Mouse (Mus musculus) frontal cortex, postnatal 36 days (tissue): ENCODE results near the gene Glrp1.

ENCODE experiments used
- DNase-seq, 2 experiments: peaks; one replicate each; pipeline ENCODE4 v3.0.0; 2022; ENCODE audit warnings: low spot score in 2 of 2

The Glrp1 gene

DNA sequence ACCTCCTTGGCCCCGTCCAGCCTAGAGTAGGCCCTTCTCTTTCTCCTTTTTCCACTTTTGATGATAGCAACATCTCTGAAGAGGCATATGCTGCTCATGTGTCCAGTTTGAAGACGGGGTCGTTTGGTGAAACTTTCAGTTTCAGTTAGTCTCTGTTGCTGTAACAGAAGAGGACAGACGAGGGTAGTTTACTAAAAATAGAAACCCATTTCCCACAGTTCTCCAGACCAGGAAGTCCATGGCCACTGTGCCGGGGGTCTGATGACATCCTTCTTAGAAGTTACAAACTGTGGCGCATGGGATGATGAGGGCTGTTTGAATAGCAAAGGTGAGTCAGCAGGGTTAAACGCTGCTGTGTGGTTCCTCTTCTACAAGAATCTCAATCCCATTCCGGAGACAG, at the start of gene Glrp1:
Gene Glrp1 (minus strand): TSS at position 278 of the 400 bp plus-strand sequence.
- DNase-seq = no peak

DNA sequence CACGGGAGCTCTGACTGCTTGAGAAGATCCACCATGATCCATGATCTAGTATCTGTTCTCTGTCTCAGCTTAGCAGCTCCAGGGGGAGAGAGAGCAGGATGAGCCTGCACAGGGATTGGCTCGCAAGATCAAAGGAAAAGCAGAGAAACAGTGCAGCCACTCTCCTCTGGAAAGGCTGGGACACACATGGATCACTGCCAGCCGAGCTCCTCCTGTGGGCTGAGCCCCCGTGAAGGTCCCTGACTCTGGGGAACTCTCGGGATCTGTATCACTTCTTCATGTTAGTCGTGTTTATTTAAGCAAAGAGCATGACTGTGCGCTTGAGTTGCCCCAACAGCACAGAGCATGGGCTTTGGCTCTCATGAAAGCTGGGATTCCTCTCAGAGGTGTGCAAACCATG, 49.4 kb upstream of the Glrp1 start:
- DNase-seq = no peak

DNA sequence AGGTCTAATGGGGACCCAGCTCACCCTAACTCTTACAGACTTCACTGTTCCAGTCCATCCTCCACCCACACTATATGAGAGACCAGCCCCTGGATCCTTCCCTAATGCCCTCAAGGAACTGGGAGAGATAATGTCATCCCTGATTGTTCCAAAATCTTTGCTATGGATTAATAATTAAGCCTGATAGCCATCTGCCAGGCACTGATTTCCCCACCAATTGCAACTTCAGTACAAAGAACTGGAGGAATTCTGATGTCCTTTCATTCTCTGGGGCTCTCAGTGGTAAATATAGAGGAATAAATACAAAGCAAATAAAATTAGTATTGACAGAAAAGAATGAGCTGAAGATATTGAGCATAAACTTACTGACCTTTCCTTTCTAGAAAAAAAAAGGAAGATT, 48.9 kb upstream of the Glrp1 start:
- DNase-seq = no peak

DNA sequence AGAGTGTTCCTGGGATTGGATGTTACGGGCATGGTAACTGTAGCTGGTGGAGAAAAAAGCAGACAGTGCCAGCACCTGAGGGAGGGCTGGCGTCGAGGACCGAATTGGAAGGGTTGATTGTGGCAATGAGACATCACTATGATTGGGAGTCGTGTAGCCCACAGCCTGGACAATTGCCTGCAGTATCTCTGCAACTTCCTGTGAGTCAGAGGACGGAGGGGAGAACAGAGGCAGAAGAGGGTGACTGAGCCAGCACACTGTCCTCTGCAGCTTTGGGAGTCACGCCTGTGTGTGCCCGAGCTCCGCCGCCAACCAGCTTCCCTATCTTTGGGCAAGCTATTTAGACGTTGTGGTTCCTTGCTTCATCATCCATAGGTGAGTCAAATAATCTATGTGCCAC, 46.5 kb upstream of the Glrp1 start:
- no peak for DNase-seq

DNA sequence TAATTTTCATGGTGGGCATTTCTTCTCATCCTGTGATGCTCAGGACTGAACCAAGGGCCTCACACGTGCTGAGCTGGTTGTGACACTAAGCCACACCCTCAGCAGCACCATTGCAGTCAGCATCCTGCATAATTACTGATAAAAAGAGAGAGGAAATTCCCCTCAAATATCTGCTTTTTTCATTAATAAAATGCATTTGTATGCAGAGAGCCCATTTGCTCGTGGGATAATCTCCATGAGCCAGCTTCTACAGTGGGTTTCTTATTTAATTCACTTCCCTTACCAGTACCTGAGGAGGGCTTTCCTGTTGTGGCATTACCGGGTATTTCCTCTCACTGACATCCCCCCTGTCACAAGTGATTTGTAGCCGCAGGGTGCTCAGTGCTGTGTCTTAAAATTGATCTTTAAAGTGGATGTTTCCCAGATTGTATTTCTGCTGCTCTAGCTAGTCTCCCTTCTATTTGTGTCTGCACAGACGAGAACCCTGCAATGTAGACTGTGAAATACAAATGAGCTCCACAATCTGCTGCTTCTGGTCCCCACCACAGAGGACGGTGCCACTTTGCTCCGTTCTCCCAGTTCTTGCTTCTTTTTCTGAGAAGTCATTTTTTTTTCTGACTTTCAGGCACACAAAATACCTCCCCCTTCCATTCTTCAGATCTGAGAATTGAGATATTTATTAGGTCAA, 43.8 kb upstream of the Glrp1 start:
- peak in 1 of 2 experiments; percentile 25 for DNase-seq

DNA sequence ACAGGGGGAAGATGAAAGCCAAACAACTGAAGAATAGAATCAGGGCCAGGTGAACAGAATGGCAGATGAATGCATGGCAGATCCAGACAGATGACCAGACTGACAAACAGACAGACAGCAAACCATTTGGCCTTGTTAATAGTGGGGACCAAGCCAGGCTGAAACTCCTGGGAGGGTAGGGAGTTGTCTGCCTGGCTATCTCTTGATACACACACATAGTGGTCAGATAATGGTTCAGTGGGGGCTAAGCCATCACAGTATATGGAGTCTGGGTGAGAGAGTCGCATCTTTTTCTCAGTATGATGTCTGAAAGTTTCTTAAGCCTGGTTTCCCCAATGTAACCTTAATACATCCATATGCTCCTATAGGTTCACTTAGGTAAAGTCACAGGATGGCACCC, 39.4 kb upstream of the Glrp1 start:
- no peak for DNase-seq

DNA sequence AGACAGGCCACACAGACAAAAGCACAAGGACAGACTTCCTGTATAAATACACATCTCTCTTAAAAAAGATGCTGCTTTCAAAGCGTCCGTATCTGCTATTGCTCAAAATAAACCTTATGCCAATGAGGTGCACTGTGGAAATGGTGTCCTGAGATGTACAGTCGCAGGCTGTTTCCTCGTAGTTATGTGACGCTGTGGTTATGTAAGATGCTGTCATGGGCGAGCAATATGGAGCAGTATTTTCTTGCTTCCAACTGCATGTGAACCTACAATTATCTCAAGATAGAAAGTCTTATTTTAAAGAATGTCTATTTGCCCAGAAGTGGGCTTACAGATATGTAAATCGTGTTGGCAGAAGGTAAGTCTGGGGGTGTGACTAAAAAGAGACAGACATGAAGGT, 37.3 kb upstream of the Glrp1 start:
- peak in 1 of 2 experiments; percentile 33 for DNase-seq

DNA sequence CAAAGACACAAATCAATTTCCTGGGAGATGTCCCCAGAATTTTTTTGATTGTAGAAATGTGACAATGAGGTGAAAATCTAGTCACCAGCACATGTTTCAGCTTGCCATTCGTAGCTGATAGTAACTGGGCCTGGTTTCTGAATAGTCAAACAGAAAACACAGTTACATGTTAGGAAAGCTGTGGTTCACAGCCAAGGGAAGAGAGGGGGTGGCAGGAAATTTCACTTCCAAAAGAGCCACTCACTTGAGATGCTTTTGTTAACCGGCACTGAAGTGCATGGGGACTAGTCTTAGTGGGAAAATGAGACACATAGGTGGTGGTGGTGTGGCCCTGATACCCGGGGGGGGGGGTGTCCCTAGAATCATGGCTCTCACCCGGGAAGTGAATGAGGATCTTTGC, 33.7 kb upstream of the Glrp1 start:
- peak in 1 of 2 experiments; percentile 32 for DNase-seq

DNA sequence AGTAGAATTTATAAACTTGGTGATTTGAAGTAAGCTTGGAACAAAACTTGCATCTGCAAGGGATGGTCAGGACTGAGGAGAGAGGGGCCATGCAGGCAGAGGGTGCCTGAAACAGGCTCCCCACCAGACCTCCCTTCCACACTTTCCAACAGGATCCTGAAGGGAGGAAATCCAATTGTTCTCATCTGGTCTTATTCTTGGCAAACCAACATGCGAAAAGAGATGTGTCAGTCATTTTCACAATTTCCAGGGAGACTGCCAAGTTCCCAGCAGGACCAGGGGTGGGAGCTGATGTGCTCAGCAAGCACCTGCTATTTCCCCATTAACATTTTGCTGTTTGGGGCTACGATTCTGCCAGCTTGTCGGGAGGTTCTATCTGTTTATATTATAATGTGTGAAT, 30.0 kb upstream of the Glrp1 start:
- peak in 1 of 2 experiments; percentile 22 for DNase-seq

DNA sequence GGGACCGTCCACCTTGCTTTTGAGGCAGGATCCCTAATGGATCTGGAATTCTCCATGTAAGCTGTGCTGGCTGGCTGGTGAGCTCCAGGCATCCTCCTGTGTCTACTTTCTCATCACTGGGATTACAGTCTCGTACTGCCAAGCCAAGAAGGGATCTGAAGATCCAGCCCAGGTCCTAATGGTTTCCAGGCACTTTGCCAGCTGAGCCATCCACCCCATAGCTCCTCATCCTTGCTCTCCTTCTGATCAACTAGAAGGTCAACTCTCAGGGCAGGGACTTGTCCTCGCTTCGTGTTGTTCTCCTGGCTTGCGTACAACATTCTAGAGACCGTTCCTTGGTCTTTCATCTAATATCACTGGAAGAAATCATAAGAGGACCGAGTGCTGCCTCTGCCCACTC, 29.4 kb upstream of the Glrp1 start:
- DNase-seq = no peak

DNA sequence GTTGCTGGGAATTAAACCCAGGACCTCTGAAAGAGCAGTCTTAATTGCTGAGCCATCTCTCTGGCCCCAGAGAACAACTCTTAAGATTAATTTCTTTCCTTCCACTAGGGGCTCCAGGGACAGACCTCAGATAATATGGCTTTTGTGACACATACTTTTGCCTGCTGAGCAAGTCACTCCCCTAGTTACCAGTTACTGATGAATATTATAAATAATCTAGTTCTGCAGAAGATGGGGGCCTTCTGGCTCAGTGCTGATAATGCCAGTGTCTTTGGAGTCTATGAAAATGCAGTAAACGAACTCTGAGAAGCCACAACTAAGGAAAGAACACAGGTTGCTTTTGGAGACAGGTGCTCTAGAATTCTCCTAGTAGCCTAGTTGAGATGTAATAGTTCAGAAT, 26.4 kb upstream of the Glrp1 start:
- no peak for DNase-seq

DNA sequence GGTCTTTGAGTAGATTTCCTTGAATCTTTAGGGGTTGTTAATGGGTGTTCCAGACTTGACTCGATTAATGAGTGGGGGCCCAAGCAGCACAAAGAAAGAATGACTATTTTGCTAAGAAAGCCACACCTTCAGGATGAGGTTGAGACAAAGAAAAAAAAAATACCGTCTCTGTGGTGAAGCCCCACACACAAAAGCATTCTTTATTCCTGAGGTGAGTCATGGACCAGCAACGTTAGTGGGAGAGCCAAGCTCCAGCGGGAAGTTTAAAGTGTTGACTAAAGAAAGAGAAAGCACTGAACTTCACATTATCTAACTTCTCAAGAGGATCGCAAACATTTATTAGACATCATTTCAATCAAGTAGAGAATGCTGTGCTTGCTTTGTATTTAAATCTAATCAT, 24.2 kb upstream of the Glrp1 start:
- DNase-seq = no peak

DNA sequence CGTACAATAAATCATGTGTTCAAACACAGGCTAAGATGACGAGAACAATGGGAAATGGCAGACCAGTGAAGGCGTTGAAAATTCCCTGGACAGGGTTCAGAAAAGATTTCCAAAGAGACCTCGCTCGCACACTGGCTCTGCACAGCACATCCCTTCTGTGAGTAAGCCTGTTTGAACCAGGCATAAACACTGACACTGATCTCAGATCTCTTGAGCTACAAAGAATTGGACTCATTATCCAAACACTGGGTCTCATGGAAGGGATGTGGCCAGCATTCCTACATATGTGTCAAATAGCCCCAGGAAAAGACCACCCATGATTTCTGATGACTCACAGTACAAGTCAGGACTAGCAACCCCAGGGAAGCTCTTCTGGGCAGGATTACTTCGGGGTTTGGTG, 16.3 kb upstream of the Glrp1 start:
- DNase-seq = no peak

DNA sequence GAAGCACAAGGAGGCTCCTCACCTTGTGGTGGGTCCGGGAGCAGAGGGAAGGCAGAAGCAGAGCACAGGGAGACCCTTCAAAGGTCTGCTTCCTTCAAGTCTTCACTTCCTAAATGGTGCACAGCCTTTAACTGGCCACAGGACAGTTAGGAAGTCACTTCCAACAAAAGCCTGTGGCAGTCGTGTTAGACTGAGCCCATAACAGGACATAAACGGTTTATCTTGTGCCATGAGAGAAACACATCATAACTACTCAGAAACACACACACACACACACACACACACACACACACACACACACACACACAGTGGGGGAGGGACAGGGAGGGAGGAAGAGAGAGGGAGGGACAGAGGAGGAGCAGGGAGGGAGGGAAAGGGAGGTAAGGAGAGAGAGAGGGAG, 15.8 kb upstream of the Glrp1 start:
- no peak for DNase-seq

DNA sequence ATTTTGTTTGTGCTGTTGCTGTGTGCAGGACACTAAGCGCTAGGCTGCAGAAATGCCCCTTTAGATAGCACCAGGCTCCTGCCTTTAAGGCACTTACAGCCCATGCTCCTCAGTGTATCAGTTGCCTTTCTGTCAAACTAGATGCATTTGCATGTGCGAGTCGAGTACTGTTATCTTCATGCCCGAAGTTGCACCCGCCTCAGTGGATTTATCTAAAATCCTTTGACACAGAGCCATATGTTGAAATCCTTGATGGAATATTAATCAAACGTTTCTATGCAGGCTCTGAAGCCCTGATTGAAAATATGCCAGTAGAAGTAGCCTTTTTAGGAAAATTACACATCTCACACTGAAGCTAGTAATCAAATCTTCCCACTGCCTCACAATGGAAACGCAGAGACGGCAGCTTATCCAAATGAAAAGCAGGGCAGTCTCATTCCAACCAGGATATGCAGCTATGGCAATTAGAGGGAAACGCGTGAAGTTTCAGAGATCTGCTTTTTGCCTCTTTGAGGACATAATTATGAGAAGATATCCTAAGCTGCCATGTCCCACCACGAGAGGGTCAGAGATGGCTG, 11.4 kb upstream of the Glrp1 start:
- peak in 1 of 2 experiments; percentile 13 for DNase-seq

DNA sequence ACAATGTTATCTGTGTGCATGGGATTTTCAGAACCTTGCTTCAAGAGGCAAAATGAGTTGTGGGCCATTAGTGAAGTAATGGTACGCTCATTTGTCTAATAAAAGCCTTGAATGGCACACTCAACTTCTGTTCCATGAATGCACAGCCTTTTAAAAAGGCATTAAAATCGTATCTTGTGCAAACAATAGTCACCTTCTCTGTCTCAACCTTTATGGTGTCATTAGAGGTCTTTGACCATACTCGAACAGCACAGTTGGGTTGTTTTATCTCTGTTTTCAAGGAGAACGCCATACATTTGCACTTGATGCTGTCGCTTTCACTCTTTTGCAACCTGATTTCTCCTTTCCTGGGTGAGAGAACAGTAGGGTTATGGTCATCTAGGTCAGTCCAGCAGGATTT, 3.7 kb upstream of the Glrp1 start:
- no peak for DNase-seq

DNA sequence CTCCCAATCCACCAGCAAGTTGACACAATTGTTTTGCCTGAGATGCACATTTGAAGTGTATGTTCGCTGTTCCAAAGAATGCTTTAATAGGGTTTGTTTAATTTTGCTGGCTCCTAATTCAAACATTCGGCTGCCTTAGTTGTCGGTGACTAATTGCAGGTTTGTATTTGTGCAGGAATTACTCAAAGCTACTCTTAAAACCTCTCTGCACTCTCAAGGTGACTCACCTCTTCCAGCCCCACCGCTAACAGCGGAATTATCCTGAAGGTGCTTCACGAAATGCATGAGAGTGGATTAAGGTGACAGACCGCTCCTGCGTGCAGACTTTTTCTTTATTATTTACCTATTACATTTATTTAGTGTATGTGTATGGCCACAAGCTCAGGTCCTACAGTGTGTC, 2.0 kb downstream of the Glrp1 start:
- DNase-seq = no peak

DNA sequence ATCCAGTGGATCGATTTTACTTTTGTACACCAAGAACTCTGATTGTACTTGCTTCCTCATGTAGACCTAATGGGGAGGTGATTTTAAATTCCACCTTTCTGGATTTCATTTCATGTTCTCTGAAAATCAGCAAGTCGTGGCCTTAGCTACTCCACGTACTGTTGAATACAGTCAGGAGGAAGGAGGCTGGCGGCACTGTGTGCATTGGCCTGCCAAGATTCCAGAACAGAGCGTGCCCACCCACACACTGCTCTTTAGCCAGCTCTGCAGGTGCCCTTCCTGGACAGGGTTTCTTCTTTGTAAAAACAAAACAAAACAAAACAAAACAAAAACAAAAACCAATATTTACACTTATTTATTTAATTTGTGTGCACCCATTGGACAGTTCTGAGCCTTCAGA, 2.7 kb downstream of the Glrp1 start:
- no peak for DNase-seq

DNA sequence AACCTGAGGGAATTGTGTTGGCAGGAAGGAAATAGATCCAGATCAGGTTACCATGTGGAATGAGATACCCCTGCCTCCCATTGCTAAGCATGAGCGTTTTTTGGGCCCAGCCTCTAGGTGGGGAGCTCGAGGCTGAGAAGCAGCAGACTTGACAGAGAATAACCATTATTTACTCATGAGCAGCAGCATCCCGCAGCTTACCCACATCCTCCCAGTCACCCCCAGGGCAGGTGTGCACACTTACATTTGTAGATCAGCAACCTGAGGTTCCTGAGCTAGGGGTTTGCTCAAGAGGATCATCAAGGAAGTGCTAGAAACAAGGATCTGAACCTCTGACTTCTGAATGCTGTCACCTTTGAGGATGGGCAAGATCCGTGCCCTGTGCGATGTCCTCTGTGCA, 3.5 kb downstream of the Glrp1 start:
- DNase-seq = no peak

DNA sequence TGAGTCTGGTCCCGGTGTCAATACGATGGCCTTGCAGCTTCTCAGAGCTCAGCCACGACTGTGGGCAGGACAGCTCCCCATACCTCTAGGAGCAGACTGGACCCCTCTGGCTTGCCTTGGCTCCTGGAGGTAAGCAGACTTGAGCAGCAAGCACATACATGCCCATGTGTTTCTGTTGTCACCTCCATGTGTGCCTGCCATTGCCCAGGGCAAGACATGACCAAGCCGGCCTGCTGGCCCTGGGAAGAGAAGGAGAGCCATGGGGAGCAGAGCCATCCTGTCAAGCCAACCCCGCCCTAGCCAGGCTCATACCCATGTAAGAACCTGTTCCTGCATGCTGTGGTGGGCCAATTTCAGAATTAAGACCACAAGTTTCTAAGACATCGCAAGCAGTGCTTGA, 4.2 kb downstream of the Glrp1 start:
- DNase-seq = no peak

DNA sequence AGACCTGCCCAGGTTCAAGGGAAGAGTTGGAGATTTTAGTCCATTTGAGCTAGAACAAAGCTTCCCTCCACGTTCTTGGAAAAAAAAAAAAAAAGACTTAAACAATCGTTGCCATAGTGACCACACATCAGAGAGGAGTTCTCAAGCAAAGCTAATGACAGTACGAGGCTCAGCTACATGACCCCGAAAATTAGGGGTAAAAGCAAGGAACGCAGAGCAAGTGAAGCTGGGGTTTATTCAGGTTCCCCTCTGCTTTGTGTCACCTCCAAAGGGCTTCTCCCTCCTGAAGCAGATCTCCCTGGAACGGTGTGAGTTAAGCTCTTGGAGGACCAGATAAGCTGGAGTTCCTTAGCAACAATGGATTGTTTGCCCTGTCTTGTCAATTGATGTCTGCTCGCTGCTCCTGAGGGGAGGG, 5.3 kb downstream of the Glrp1 start:
- no peak for DNase-seq

DNA sequence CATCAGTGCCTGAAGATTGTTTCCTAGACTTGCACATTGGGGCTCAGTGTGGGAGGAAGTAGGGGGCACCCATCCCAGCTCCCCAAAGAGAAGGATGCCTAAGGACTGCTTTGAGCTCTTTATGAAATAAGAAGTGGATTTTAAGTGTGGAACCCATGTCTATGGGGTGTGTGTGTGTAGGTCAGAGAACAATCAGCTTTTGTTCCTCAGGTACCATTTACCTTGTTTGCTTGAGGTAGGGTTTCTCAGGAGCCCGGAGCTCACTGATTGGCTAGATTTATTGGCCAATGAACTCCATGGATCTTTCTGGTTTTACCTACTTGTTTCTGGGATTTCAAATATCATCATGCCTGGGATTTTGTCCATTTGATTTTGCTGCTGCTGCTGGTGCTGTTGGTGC, 7.0 kb downstream of the Glrp1 start:
- no peak for DNase-seq

DNA sequence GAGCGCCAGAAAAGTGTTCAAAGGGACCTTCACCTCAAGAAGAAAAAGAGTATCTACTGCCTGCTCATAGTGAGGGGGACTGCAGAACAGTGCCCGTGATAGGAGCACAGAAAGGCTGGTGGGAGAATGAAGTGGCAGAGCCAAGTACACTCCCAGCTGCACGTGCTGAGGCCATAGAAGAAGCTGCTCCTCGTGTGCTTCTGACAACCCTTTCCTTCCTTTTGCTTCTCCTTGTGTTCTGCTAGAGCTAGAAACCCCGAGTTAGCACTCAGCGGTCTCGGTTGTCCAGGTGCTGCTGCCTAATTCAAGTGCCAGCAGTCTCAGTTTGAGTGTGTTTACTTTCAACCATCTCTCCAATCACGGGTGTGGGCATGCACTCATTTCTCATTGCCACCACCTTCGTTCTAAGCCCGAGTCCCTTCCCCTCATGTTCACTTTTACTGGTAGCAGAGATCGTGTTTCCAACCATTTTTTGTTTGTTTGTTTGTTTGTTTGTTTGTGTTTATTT, 10.6 kb downstream of the Glrp1 start:
- DNase-seq = no peak

DNA sequence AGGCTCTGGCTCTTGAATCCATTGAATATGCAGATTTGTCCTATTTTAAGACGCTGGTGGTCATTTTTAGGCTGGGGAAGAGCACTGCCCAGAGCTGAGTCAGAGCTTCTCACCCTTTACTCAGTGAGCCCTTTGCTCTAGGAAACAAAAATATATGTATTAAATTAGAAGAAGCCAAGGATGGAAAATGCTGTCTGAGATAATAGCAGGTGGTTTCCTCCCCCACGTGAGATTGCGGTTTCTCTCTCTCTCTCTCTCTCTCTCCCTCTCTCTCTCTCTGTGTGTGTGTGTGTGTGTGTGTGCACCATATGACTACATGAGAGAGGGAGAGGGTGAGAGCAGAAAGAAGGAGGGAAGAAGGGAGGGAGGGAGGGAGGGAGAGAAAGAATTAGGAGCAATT, 12.5 kb downstream of the Glrp1 start:
- no peak for DNase-seq
